ENCODE assay signal across 8 mouse cellular contexts in genomic region chr2:26300161-26300807, GRCm38 (mm10). TPM values are rescaled to one million over a fixed set of nuclear protein-coding genes. Genes with fewer than 3 reads are reported as not detected.
DNase-seq lines count a peak whose midpoint lies in the region; ATAC-seq and TF ChIP-seq lines count a peak whose summit lies in the region.

No protein-coding gene starts in this region.

- 0 out of 2 replicates have a peak overlapping the region, but pooled peaks have one; percentile 13 for H3K9ac ChIP-seq in kidney, postnatal 0 days (ENCODE audit: low read depth, low read length)
- H3K9ac ChIP-seq in forebrain, postnatal 0 days, result no peak overlapping the region

- H3K4me2 ChIP-seq in kidney, postnatal 0 days (ENCODE audit: low read length), result no peak overlapping the region
- no peak overlapping the region for H3K4me2 ChIP-seq in forebrain, postnatal 0 days (ENCODE audit: low read depth)

- no peaks in the 10 kb centered on the region for H3K36me3 ChIP-seq in kidney, postnatal 0 days (ENCODE audit: insufficient read depth, low read length)
- H3K36me3 ChIP-seq in kidney, adult 2 months (ENCODE audit: control insufficient read depth, insufficient read depth, low read length), result no peaks in the 10 kb centered on the region
- no peaks in the 10 kb centered on the region for H3K36me3 ChIP-seq in forebrain, postnatal 0 days (ENCODE audit: insufficient read depth)

- H3K9me3 ChIP-seq in kidney, postnatal 0 days (replicated peaks; ENCODE audit: low read length), result no peaks in the 10 kb centered on the region
- H3K9me3 ChIP-seq in forebrain, postnatal 0 days (ENCODE audit: low read length), result no peaks in the 10 kb centered on the region

- TF ChIP-seq CTCF in kidney, postnatal 0 days (IDR thresholded peaks at IDR 0.05; ENCODE audit: low read depth), result no peak
- TF ChIP-seq CTCF in kidney, adult 2 months (conservative IDR thresholded peaks at IDR 0.05; ENCODE audit: insufficient read depth, insufficient read length, low read depth, low read length), result no peak
- no peak for TF ChIP-seq CTCF in forebrain, postnatal 0 days (IDR thresholded peaks at IDR 0.05; ENCODE audit: low read depth)

- 0 out of 2 replicates have a peak, but pooled peaks have one; percentile 9 for ATAC-seq in kidney, postnatal 0 days (replicated peaks; ENCODE audit: low FRiP score, low read depth)
- ATAC-seq in forebrain, postnatal 0 days, result no peak
- ATAC-seq in megakaryocyte-erythroid progenitor cell, adult 5-6 weeks (replicated peaks; ENCODE audit: low FRiP score, low TSS enrichment, poor library complexity, severe bottlenecking), result 0 out of 2 replicates have a peak, but pooled peaks have one; percentile 9

- TF ChIP-seq POLR2A in kidney, adult 2 months (IDR thresholded peaks at IDR 0.05; ENCODE audit: low read depth, low read length), result no peak

- no peak for DNase-seq in kidney, postnatal 0 days (ENCODE audit: low spot score)
- DNase-seq in kidney, adult 2 months, result no peak
- DNase-seq in brain, adult 2 months (ENCODE audit: low read depth, low spot score), result peak; percentile 73
- DNase-seq in forebrain, postnatal 0 days, result no peak
- no peak for DNase-seq in embryo, embryonic 10.5 days (ENCODE audit: low spot score)
- no peak for DNase-seq in kidney, adult 8-10 months
- DNase-seq in embryo, embryonic 10 days (ENCODE audit: low spot score), result no peak

- no peak overlapping the region for H3K27ac ChIP-seq in kidney, postnatal 0 days
- H3K27ac ChIP-seq in kidney, adult 2 months (ENCODE audit: insufficient read depth, low read depth, low read length), result no peak overlapping the region
- 0 out of 2 replicates have a peak overlapping the region, but pooled peaks have one; percentile 29 for H3K27ac ChIP-seq in forebrain, postnatal 0 days (ENCODE audit: low read depth, low read length)

- peaks cover 15% of the 10 kb centered on the region for H3K4me1 ChIP-seq in kidney, postnatal 0 days (replicated peaks; ENCODE audit: insufficient read depth, low read length)
- H3K4me1 ChIP-seq in kidney, adult 2 months (ENCODE audit: control insufficient read depth, insufficient read depth, low read length), result no peaks in the 10 kb centered on the region
- peaks cover 33% of the 10 kb centered on the region for H3K4me1 ChIP-seq in forebrain, postnatal 0 days (ENCODE audit: insufficient read depth)

- WGBS in kidney, postnatal 0 days, result 50% methylated on average over 5 of the region's 5 CpGs
- WGBS in kidney, adult 2 months, result 46% methylated on average over 5 of the region's 5 CpGs
- WGBS in forebrain, postnatal 0 days, result 21% methylated on average over 5 of the region's 5 CpGs

- no peak overlapping the region for H3K4me3 ChIP-seq in kidney, postnatal 0 days (replicated peaks; ENCODE audit: low read depth, low read length)
- no peak overlapping the region for H3K4me3 ChIP-seq in kidney, adult 2 months (ENCODE audit: insufficient read depth, low read depth, low read length)
- no peak overlapping the region for H3K4me3 ChIP-seq in forebrain, postnatal 0 days (ENCODE audit: low read depth, low read length)

- no peaks in the 10 kb centered on the region for H3K27me3 ChIP-seq in kidney, postnatal 0 days (ENCODE audit: insufficient read depth, low read length)
- no peaks in the 10 kb centered on the region for H3K27me3 ChIP-seq in kidney, adult 2 months (replicated peaks; ENCODE audit: control insufficient read depth, insufficient read depth, low read length)
- no peaks in the 10 kb centered on the region for H3K27me3 ChIP-seq in forebrain, postnatal 0 days (ENCODE audit: insufficient read depth, low read length)

RNA-seq across cellular contexts. Expression of gene Ccdc187, which starts 5.9 kb away (rescaled TPM):
- polyA plus RNA-seq in kidney, postnatal 0 days (2015; fragmentation: Nextera tagmentation; extraction: Ambion mirVana), result 0.04 TPM in 1 of 2 replicates, not detected in the other
- 0.02 and 0.12 TPM in 2 replicates for polyA plus RNA-seq in kidney, adult 2 months (2012; rRNA removed)
- total RNA-seq in forebrain, postnatal 0 days (2014; rRNA removed), result 1.5 and 2.0 TPM in 2 replicates
- 0.13 TPM in 2 replicates for polyA plus RNA-seq in forebrain, postnatal 0 days (2015; fragmentation: Nextera tagmentation; extraction: Ambion mirVana)
- not detected in 2 replicates for total RNA-seq in megakaryocyte-erythroid progenitor cell, adult 5-6 weeks (2014; fragmentation: Nextera tagmentation)
- total RNA-seq in megakaryocyte-erythroid progenitor cell, adult 5-6 weeks (2017), result not detected in 2 replicates

RNA-seq across cellular contexts. Expression of gene Gpsm1, which starts 15.0 kb away (rescaled TPM):
- polyA plus RNA-seq in kidney, postnatal 0 days (2015; fragmentation: Nextera tagmentation; extraction: Ambion mirVana), result 21.3 and 23.1 TPM in 2 replicates
- polyA plus RNA-seq in kidney, adult 2 months (2012; rRNA removed), result 9.3 and 13.1 TPM in 2 replicates
- total RNA-seq in forebrain, postnatal 0 days (2014; rRNA removed), result 242 and 257 TPM in 2 replicates
- polyA plus RNA-seq in forebrain, postnatal 0 days (2015; fragmentation: Nextera tagmentation; extraction: Ambion mirVana), result 140 and 149 TPM in 2 replicates
- 2.8 and 6.8 TPM in 2 replicates for total RNA-seq in megakaryocyte-erythroid progenitor cell, adult 5-6 weeks (2014; fragmentation: Nextera tagmentation)
- total RNA-seq in megakaryocyte-erythroid progenitor cell, adult 5-6 weeks (2017), result 6.9 and 12.4 TPM in 2 replicates

RNA-seq across cellular contexts. Expression of gene Dnlz, which starts 51.6 kb away (rescaled TPM):
- polyA plus RNA-seq in kidney, postnatal 0 days (2015; fragmentation: Nextera tagmentation; extraction: Ambion mirVana), result 24.2 and 25.8 TPM in 2 replicates
- 26.9 and 28.8 TPM in 2 replicates for polyA plus RNA-seq in kidney, adult 2 months (2012; rRNA removed)
- 32.2 and 39.8 TPM in 2 replicates for total RNA-seq in forebrain, postnatal 0 days (2014; rRNA removed)
- 28.8 and 33.2 TPM in 2 replicates for polyA plus RNA-seq in forebrain, postnatal 0 days (2015; fragmentation: Nextera tagmentation; extraction: Ambion mirVana)
- total RNA-seq in megakaryocyte-erythroid progenitor cell, adult 5-6 weeks (2014; fragmentation: Nextera tagmentation), result 12.7 and 20.7 TPM in 2 replicates
- total RNA-seq in megakaryocyte-erythroid progenitor cell, adult 5-6 weeks (2017), result 9.4 and 15.3 TPM in 2 replicates
